Mouse (Mus musculus) right cerebral cortex, postnatal 4 days (tissue): ENCODE measurements around the gene Map3k9.

ENCODE experiments used
- DNase-seq: peaks from one replicate; pipeline ENCODE4 v3.0.0-alpha.2; 2022

The Map3k9 gene

DNA sequence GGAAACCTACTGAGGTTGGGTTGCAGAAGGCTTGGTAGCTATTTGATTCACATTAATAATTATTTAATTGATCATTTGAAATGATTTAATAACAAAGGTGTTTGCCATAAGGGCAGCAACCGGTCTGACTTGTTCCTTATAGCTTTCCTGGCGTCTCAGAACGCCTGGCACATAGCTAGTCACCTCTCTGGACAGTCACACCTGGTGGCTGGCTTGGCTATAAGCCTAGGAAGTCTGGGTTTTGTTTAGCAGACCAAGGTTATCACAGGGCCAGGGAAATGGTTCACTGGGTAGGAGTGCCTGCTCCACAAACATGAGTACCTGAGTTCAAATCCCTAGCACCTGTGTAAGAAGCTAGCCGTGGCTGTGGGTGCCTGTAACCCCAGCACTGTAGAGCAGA is 2.3 kb upstream of the Map3k9 start:
- no peak for DNase-seq

DNA sequence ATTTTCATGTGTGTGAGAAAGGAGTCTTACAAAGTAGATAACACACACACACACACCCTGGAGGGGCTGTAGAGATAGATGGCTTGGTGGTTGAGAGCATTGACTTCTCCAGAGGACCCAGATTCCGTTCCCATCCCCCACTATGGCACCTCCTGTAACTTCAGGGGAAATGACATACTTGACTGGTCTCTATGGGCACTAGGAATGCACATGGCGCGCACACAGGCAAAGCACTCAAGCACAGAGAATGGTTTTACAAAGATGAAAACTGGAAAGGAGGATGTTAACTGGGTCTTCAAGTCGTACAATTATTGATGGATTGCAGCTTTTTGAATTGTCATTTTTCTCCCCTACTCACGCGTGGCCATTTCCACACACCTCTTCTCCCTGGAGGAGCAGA is 1.6 kb upstream of the Map3k9 start:
- DNase-seq: no peak

DNA sequence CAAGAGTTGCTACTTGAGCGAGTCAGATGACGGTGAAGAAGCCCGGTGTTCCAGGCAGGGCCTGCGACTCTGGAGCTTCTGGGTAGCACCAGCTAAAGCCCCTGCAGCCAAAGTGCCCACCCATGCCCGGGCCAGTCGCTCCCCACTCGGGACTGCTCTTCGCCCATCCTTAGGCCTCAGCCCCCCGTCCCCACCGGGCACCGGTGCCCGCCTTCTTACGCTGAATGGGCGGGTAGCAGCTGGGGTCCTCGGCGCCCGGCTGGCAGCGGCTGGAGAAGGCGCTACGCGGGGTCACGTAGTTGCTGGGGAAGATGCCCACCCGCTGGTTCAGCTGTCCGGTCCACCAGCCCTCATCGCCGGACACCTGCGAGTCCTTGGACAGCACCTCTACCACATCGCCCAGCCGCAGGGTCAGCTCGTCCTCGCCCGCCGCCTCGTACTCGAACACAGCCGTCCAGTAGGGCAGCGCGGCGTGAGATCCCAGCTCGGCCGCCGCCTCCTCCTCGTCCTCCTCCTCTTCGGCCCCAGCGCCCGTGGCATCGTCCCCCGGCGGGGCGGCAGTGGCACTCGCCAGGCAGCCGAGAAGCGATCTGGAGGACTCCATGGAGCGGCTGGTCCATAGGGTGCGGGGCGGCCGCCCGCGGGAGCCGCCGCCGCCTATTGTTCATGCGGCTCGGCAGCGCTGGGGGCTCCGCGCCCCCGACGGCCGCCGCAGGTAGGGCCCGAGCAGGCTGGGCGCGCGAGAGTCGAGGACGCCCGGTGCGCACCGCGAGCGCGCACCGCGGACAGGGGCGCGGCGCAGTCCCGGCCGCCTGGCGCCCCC is 493 bp downstream of the Map3k9 start:
- DNase-seq: peak; percentile 51

- DNase-seq: no peak
These were observed 1.1 kb downstream of the Map3k9 start for GRCm38 (mm10) chr12:81779831-81780230.

GRCm38 (mm10) chr12:81776191-81776590 is 4.8 kb downstream of the Map3k9 start:
- no peak for DNase-seq

GRCm38 (mm10) chr12:81775641-81776040 is 5.3 kb downstream of the Map3k9 start:
- DNase-seq: no peak

DNA sequence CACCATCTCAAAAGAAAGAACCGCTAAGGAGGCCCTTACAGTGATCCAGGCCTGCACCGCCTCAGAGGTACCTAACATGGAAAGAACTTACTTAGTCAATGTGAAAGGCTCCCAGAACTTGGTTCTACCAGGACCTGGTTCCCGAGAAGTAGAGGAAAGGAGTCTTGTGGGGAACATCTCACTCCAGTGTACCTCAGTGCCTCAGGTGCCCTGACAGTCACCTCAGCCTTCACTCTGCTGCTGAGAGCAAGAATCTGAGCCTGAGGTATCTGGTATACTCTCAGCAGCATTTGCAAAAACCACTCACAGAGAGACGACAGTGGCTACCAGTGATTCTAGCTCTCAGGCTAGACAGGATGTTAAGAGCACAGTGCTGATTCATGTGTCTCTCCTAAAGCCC is 6.8 kb downstream of the Map3k9 start:
- no peak for DNase-seq

DNA sequence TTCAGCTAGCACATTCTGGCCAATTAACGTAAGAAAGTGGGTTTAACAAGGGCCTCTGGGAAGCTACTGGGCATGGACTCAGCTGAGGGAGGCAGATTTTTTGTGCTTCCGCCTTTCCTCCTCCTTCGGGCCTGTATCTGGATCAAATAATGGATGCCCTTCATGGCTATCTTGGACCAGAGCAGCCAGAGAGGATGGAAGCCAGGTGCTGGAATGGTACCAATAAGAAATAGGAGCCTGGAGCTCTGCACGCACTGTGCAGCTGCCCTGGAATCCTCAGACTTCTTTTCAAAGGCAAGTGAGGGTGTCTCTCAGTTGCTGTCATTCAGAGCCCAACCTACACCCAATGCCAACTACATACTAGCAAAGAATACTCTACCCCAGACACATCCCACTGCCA is 11.5 kb downstream of the Map3k9 start:
- DNase-seq: no peak

GRCm38 (mm10) chr12:81765386-81765785 is 15.6 kb downstream of the Map3k9 start:
- DNase-seq: no peak

DNA sequence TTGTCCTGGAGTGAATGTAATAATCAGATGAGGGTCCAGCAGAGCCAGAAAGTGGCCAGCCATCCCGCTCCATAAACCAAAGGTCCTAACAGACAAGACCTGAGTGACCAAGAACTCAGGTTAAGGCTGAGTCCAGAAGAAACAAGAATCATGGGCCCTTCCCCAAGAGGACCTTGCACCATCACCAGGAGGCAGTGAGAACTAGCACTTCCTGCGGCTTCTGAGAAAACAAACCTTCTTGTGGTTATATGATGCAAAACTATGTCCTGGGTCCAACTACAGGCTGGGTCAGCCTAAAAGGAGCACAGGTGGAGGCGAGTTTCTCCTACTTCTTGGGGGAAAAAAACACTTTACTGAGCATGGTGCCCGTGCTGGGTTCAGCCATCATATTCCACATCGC is 16.6 kb downstream of the Map3k9 start:
- no peak for DNase-seq

DNA sequence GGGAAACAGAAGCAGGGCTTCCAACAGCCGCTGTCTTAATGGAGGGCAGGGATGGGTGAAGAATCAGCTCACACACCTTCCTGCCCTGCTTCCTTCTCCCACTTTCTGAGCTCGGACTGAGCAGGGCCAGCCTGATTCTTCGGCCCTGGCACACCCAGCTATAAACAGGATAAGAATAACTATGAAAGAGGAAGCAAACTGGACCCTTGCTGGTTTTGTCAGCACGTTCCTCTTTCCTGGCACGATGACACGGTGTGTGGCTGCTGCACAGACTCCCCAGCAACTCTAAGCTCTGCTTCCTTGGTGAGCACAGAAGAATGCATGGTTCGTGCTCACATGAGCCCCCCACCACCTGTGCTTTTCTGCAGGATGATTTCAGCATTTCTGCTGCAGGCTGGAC is 26.3 kb downstream of the Map3k9 start:
- DNase-seq: no peak

- no peak for DNase-seq
These were observed 29.9 kb downstream of the Map3k9 start for GRCm38 (mm10) chr12:81751116-81751515.

- DNase-seq: no peak
These were observed 32.1 kb downstream of the Map3k9 start for GRCm38 (mm10) chr12:81748918-81749317.

DNA sequence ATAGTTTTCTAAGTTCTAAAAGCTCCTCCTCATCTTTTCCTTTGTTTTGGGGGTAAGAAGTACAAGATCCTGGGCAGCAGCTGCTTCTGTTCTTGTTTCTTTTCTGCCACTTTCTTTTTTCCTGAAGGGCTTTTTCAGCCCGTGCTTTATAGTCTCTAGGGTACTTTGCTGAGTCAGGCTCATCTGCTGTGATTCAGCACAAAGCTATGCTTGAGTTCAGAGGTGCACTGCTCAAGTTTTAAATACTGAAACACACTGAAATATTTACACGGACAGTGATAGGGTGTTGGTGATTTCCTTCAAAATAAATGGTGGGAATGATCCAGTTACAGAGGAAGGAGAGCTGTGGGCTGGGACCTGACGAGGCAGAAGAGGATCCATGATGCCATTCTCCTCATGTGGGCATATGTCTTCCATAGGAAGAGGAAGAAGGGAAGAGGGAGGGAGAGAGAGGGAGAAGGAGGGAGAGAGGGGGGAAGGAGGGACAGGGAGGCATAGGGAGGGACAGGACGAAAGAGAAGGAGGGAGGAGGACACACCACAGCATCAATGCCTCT is 32.9 kb downstream of the Map3k9 start:
- no peak for DNase-seq

GRCm38 (mm10) chr12:81746400-81747024 is 34.5 kb downstream of the Map3k9 start:
- DNase-seq: no peak

GRCm38 (mm10) chr12:81735246-81736070 is 45.5 kb downstream of the Map3k9 start:
- DNase-seq: no peak

GRCm38 (mm10) chr12:81726246-81726822 is 54.6 kb downstream of the Map3k9 start:
- DNase-seq: peak; percentile 23

GRCm38 (mm10) chr12:81724776-81725175 is 56.2 kb downstream of the Map3k9 start:
- no peak for DNase-seq

DNA sequence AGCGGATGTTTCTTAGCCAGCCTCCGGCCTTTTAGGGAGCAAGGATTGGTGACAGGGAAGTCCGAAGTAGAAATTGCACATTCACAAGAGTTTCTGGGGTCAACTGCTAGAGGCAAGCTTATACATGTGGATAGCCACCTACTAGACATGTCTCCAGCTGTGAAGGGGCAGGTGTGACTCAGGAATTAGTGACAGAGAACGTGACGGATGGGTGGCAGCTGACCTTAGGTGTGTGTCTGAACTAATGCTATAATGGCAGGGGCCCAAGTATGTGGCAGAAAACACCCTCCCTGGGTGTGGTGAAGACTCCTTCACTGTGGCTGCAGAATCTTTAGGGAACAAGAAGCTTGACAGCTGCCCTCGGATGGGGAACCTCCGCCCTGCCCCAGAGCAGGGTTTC is 57.6 kb downstream of the Map3k9 start:
- DNase-seq: no peak

GRCm38 (mm10) chr12:81719715-81720114 is 61.3 kb downstream of the Map3k9 start:
- no peak for DNase-seq

GRCm38 (mm10) chr12:81719161-81719560 is 61.8 kb downstream of the Map3k9 start:
- DNase-seq: peak; percentile 38

DNA sequence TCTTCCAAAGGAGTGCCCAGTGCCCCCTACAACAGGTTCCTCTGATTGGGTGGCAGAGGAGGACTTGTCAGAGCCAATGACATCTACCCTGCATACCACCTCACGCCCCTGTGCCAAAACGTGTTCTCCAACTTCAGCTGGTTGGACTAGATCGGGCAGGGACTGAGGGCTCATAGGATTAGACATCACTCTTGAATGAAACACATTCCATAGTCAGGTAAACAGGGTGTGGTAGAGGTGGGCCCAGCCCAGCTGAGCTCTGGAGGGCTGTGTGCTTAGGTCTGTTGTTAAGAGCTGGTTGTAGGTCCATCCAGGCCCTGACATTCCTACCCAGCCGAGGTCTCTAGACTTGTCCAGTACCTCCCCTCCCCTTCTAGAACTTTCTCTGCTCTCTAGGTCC is 68.4 kb downstream of the Map3k9 start:
- no peak for DNase-seq

DNA sequence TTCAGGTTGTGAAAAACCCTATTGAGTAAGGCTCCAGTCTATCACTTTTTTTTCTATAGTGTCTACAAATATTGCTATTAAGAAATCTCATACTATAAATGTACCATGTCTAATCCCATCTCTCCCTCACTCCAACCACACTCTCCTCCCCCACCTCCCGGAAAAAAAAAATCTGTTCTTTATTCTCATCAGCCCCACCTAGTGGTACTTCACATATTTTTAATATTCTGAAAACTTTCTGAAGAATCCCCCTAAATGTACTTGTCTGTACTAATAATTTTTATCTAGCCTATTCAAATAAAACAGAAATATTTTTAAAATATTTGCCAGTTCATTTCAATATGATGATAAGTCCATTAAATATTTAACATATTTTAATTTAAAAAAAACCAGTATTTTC is 78.1 kb downstream of the Map3k9 start:
- DNase-seq: no peak
